Mouse (Mus musculus) kidney, postnatal 25 days (tissue): ENCODE measurements around the gene Sbno2.

Experiments used
- DNase-seq, 2 experiments: peaks; one replicate each; pipeline ENCODE4 v3.0.0; 2021; ENCODE audit warnings: mixed read lengths in 2 of 2

The Sbno2 gene

DNA sequence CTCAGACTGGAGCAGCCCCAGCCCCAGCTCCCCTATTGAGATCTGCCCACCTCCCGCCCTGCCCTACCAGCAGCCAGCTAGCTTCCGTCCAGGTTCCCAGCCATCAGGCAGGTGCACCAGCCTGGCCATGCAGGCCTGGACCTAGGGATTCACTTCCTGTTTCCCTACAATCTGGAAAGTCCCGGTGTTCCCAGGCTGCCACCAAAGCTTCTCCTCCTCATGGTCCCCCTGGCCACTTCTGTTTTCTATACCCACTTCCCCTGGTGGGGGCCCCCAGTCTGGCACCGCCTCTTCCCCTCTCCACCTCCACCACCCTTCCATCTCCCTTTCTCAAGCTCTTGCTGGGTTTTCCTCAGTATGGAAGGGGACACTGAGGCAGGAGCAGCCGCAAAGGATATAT, at the start of gene Sbno2:
TSS of gene Sbno2 (minus strand) at position 112 of the 400 bp plus-strand sequence.
- DNase-seq, result no peak

GRCm38 (mm10) chr10:80154384-80154783, 49.0 kb upstream of the Sbno2 start:
- no peak for DNase-seq

GRCm38 (mm10) chr10:80153713-80154112, 48.3 kb upstream of the Sbno2 start:
- peak; percentile 72 to 87 for DNase-seq

- DNase-seq, result peak; percentile 75 to 93
These were observed 47.5 kb upstream of the Sbno2 start for GRCm38 (mm10) chr10:80152873-80153260.

DNA sequence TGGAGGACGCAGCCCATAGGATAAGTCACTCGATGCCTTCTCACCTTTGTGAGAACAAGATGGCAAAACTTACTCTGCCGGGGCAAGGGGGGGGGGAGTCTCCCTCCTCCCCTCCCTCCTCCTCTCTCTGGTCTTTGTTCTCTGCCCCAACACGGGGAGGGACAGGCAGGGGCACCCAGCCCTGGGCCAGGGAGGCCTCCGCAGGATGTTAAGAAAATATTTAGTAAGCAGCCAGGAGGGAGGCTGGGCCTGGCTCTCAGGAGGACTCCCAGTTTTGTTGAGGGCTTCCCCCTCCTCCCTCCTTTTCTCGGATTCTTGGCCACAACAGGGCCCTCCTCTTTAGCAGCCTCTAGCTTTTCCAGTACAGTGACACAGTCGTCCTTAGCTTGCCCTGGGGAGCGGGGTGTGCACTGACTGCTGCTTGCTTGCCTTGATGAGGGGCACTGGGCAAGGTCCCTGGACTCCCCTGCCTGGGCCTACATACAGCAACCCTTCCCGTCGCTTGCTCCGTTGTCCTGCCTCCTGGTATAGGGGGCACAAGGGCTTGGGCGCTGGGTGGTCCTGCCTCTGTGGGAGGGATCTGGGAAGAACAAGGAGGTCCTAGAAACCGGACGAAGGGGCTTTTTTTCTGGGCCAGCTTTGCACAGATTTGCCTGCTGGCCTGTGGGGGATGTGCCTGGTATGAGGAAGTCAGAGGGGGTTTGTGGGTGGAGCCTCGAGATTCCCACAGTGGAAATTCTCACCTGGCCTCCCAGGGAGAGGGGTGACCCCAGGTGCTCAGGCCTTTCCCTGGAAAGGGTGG, 46.9 kb upstream of the Sbno2 start:
- peak; percentile 75 to 92 for DNase-seq

DNA sequence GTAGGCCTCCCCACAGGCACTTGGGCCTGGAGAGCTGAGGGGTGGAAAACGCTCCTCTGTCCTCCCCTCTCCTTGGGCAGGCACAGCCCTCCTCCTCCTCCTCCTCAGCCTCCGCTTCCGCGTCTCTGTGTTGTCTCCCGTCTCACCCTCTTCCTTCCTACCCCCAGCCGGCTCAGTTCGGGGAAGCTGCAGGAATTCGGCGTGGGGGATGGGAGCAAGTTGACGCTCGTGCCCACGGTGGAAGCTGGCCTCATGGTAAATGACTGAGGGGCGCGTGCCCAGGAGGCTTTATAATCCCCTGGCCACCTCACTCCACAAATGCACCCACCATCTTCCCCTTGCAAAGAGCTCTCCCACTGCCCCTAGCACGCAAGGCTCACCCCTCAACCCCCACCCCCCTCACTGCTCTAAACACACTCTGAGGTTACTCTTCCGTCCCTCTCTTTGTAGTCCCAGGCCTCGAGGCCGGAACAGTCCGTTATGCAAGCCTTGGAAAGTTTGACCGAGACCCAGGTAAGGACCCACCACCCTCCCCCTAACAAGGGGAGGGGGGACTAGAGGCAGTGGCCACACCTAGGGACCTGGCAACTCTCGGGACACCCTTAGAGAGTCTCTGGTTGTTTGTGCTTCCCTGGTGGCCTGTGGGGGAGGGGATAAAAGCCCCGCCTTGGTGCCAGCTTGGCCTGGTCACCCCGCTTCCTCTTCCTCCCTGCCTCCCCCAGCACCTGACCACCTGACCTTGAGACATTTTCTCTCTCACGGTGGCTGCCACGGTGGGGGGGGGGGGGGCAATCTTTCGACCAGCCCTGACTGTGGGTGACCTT, 46.1 kb upstream of the Sbno2 start:
- DNase-seq, result peak; percentile 88 to 95

- DNase-seq, result peak; percentile 43 to 81
These were observed 45.1 kb upstream of the Sbno2 start for GRCm38 (mm10) chr10:80150226-80151210.

DNA sequence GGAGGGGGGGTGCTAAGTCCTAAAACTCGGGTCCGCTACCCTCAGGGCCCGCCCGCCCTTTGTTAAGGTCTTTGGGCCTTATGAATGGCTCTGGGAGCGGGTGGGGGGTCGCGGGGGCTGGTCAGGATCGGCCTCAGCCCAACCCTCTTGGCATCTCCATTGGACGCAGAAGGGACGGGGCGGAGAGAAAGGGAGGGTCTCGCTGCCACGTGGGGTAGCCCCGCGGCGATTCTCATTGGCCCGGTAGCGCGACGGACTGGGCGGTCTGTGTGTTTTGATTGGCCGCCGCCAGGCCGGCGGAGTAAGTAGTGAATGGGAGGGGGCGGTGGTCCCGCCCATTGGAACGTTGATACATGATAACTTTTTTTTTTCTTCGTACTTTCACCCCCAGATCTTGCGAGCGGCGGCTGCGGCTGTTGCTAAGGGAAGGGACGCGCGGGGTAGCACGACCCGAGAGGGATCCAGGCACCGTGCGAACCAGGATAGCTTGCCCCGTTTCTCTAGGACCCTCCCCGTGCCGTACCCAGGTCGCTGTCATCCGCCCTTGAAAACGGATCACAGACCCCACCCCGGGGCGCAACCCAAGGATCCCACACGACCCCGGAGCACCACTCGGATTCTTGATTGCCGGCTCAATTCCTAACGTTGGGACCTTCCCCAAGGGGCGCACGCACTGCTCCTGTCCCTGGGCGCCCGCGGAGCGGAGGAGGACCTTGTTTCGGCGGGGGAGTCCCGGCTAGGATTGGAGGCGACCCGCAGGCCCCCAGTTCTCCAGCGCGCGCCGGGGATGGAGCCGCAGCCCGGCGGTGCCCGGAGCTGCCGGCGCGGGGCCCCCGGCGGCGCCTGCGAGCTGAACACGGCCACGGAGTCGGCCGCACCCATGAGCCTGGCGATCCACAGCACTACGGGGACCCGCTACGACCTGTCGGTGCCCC, 44.2 kb upstream of the Sbno2 start:
- DNase-seq, result peak; percentile 99 to 100

DNA sequence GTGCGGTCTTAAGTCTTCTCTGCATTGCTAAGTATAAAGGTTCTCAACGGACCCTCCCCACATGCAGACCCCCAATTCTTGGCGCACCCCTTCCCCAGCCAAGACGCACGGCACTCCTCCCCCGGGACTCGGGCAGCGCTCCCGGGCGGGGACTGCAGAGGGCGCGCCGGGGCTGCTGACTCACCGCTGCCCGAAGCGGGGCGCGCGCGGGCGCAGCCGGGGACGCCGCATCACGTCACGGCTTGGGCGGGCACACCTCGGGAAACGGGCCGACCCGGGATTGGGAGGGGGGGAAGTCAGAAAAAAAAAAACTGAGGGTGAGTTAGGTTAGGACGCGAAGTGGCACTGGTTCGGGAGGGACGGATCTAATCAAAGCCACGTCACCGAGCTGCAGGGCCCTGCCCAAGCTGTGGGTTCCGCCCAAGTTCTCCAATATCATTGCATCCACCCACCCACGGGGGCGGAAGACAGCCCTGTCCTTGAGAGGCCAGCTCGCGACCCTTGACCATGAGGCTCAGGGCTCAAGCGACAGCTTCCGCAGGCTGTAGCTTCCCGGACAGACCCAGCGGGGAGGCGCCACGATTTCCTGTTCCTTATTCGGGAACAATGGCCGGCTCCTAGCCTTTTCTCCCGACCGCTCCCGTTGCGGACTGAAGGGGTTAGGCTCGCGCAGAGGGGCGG, 43.4 kb upstream of the Sbno2 start:
- DNase-seq, result peak; percentile 92 to 98

DNA sequence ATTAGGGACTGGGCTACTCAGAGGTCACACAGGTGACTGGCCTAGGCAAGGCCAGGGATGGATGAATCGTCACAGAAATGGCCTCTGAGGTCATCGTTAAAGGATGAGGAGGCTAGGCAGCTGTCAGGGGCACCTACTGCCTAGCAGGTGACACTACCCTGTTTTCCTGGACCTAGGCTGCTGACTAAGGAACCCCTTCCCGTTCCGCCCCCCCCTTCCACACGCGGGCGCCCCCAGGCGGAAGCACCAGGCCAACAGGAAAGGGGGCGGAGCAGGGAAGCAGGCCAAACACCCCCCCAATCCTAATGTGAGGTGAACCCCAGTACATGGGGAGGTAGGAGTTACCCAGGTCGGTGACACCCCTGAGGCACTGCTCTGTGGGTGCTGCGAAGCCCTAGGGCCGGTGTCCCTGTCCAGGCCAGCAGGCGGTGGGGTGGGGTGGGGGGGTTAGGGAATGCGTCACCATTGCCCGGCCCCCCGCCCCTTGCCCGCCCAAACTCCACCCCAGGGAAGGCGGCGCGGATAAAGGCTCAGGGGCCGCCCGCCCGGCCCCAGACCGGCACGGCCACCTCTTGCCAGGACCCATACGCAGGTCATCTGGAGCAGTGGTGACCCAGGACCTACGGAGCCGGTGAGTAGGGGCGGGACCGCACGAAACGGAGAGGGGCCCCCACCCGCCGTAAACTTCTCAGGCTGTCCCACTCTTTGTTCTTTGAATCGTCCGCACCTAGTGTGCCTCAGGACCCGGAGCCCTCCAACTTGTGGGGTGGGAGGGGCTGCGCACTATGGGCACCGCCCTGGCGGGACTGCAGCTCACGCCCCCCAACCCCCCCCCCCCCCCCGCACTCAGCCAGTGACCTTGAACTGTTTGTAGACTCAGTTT, 42.6 kb upstream of the Sbno2 start, which contains the start of gene Midn:
TSS of gene Midn (plus strand) at position 554 of the 883 bp plus-strand sequence.
- DNase-seq, result peak; percentile 88 to 95

DNA sequence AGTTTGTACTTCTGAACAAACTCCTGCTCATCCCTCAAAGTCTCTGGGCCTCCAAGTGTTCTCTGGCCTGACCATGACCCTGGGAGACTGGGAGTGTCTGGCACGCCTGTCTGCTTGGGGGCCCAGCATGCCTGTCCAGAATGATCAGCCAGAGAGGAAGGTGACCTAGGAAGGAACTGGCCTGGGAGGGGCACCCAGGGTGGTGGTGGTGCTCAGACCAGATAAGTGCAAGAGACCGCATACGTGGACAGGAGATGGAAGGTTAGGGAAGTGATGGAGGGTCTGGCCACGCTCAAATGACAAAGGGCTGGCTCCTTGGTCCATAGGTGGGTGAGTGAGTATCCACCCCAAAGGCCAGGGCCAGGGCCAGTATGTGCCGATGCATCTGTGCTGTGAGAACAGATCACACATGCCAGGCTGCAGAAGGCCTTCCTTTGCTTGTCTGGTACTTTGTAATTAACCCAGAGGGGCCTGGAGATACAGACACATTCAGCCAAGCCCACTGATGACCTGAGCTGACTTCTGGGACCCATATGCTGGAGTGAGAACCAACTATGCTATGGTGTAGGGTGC, 41.9 kb upstream of the Sbno2 start:
- no peak for DNase-seq

GRCm38 (mm10) chr10:80146568-80147011, 41.2 kb upstream of the Sbno2 start:
- peak in 1 of 2 experiments; percentile 90 for DNase-seq

DNA sequence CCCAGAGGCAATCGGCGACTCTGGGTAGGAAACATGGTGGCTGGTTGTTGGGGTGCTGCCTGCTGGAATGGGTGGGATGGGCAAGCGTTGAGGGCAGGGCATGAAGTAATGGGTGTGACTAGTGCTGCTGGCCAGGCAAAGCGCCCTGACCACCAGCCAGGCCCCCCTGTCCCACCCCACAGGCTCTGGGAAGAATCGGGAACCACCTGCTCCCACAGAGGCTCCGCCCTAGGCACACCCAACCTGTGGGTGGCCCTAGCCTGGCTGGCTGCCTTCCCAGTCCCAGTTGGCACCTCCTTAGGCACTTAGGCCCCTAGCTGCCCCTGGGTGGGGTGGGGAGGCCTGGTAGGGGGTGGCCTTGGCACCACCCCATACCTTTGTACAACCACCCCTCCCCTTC, 40.5 kb upstream of the Sbno2 start:
- DNase-seq, result peak; percentile 78 to 93

- DNase-seq, result peak; percentile 84 to 85
These were observed 39.8 kb upstream of the Sbno2 start for GRCm38 (mm10) chr10:80144864-80145838.

DNA sequence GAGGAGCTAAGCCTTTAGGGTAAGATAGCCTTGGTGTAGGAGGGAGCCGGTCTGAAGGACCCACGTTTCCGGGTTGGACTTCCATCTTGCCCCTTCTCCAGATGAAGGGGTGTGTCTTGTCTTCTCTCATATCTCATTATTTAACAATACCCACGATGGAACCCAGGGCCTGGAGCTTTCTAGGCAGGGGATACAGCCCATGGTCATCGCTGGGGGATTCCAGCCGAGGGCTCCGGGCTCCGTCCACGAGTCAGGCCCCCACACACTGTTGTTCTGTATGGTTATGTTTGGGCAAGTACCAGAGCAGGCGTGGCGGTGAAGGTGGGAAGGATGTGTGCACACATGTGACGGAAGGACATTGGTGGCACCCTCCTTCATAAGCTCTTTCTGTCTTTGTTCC, 38.8 kb upstream of the Sbno2 start:
- no peak for DNase-seq

- DNase-seq, result no peak
These were observed 38.3 kb upstream of the Sbno2 start for GRCm38 (mm10) chr10:80143664-80144063.

GRCm38 (mm10) chr10:80142530-80142925, 37.2 kb upstream of the Sbno2 start:
- peak; percentile 71 to 87 for DNase-seq
